Mouse (Mus musculus) common myeloid progenitor, adult 5-6 weeks (primary cell): ENCODE measurements around the gene Cep135. TPM values are rescaled to one million over a fixed set of nuclear protein-coding genes. Genes with fewer than 3 reads are reported as not detected.

Source experiments
- ATAC-seq: replicated peaks from 2 replicates; pipeline ENCODE4 v1.8.0; 2016; ENCODE audit warnings: low read depth, mild to moderate bottlenecking, moderate TSS enrichment, inconsistent platforms; ENCODE audit not compliant: poor library complexity, severe bottlenecking
- total RNA-seq: library from RNA; stranded (forward); fragments of 200-1000, 187-1606 nt; gene quantifications from 2 replicates; pipeline ENCODE4 v1.2.3, GENCODE M21; 2017

Cep135 gene
- total RNA-seq, 1 experiment from 2014 or later: 21.8 TPM

DNA sequence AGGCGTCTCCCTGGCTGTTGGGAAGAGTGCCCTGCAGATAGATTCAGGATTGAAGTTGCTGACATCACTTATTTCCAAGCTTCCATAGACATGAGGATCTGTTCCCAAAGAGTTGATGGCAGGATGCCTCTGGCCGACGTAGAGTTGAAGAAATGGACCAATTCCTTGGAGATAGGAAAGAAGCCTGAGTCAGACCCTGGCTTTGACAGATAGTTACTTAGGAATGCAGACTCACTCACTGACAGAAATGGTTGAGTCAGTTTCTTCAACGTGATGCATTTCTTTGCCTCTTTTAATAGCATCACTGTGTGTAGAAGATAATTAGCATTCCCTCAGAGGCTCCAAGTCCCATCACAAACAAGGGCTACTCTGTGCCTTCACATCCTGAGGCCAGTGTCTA, 53.6 kb downstream of the Cep135 start:
- no peak for ATAC-seq

- ATAC-seq: no peak
These were observed 55.7 kb downstream of the Cep135 start for GRCm38 (mm10) chr5:76644234-76644633.

DNA sequence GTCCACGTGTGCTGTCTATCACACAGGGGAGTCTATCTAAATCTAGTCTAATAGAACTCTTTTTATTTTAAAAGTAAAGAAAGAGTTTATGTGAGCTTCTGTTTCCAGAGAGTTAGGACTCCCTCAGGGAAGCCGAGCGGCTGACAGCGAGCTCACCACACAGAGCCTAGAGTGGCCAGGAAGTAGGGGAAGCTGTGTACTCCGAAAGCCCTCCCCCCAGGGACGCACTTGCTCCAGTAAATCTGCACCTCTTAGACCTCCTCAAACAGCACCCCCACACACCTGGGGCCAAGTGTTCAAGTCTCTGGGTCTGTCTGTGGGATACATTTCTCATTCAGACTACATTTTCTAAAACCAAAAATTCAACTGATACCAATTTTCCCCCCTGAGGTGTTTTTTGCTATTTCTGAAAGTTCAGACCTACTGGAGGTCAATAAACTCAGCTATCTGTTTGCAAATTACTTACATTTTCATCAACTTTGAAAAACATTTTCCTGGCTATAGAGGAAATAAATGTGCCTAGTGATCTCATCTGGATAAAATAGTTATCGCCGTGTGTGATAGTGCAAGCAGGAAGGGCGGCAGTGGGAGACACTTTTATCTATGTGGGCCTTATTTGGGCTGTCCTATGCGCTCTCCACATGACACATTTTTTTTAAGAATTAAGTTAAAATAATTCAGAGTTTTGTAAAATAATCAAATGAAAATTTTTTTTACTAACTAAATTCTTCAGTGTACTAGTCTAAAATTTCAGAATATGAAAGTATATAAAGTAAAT, 56.8 kb downstream of the Cep135 start:
- no peak for ATAC-seq

- ATAC-seq: no peak
These were observed 61.4 kb downstream of the Cep135 start for GRCm38 (mm10) chr5:76649897-76650296.

DNA sequence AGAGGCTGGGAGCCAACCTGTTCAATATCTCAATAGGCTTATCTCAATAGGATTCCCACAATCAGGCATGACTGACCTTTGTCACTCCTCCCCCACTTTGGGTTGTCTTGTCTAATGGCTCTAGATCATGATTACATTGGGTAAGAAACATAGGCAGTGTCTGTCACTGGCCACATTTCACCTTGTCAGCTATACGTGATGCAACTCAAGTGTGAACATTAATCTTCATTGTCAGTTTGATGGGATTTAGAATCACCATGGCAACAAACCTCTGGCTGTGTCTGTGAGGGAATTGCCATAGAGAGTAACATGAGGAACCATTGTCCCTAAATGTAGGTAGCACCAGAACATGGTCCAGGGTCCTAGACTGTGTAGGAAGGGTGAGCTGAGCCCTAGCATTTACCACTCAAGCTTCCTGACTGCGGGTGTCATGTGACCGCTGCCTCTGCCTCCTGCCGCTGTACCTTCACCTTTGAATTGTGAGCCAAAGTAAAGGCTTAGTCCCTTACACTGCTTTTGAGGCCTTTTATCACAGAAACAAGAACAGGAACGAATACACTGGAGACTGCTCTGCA, 62.7 kb downstream of the Cep135 start:
- no peak for ATAC-seq

- ATAC-seq: no peak
These were observed 67.7 kb downstream of the Cep135 start, which contains the start of gene C530008M17Rik for GRCm38 (mm10) chr5:76656212-76656611. C530008M17Rik (plus strand) TSS chr5:76656512.

- peak; percentile 42 for ATAC-seq
These were observed 69.0 kb downstream of the Cep135 start for GRCm38 (mm10) chr5:76657245-76658083.

GRCm38 (mm10) chr5:76658084-76658934, 69.8 kb downstream of the Cep135 start:
- ATAC-seq: peak; percentile 74

- ATAC-seq: no peak
These were observed 71.6 kb downstream of the Cep135 start for GRCm38 (mm10) chr5:76659958-76660635.

- no peak for ATAC-seq
These were observed 72.8 kb downstream of the Cep135 start for GRCm38 (mm10) chr5:76661310-76661709.

DNA sequence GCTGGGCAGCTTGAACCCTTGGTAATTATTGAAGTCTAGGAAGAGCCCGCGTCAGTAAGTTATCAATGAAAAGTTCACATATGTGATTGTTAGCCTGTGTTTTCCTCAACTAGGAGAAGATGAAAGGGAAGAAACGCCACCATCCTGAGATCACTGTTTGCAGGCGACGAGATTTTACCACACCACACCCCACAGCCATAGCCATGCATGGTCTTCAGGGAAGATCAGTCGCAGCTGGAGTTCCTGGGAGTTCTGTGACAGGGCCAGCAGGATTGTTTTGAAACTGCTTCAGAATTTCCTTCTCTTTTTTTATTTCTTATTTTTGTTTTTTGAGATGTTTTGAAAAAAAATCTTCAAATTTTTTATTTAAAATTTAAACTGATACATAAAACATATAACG, 76.4 kb downstream of the Cep135 start:
- ATAC-seq: no peak

- no peak for ATAC-seq
These were observed 76.9 kb downstream of the Cep135 start for GRCm38 (mm10) chr5:76665421-76665820.

- no peak for ATAC-seq
These were observed 77.7 kb downstream of the Cep135 start for GRCm38 (mm10) chr5:76666026-76666756.

DNA sequence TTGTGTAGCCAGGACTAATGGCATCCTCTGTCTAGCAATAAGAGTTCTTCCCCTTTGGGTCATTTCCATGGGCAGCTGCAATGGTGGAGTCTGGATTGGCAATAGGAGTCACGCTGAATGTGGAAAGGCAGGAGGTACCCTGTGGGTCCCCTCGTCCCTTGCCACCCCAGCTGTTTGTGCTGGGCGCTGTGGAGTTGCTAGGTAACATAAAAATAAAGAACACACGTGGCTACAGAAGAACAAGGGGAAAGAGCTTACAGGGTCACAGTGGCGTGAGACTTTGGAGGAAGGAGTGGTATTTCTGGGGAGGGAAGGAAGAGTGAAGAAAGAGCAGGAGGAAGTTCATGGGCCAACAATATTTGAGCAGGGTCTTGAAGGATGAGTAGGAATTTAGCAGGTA, 79.6 kb downstream of the Cep135 start:
- 0 out of 2 replicates have a peak, but pooled peaks have one; percentile 29 for ATAC-seq

DNA sequence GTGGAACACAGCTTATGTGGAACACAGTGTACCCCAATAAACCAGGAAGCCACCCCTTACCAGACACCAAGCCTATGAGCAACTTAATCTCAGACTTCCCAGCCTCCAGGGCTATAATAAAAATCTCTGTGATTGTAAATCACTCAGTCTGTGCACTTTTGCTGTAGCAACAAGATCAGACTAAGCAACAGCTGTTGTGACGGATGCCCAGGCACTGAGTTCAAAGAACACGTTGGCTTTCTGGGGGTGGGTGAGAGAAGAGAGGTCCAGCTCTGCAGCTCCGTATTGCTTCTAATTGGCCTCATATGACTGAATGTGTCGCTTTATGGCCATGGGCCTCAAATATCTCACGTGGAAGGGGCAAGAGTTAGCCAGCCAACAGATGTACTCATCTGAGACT, 80.0 kb downstream of the Cep135 start:
- ATAC-seq: no peak

DNA sequence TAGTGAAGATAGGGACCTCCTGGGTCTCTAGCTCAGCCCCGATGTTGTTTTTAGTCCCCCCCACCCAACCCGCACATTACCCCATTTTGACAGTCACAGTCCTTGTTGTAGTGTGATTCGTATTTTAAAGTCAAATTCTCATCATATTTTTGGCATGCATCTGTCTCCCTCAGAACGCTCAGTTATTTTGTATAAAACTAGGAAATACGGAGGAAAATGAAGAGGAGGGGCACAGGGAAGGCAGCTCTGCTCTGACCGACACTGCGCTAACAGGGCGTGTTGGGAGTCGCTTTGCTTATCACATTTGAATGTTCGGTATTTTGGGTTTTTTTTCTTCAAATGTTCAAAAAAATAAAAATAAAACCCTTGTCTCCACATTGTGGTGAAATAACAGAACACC, 81.7 kb downstream of the Cep135 start:
- no peak for ATAC-seq

DNA sequence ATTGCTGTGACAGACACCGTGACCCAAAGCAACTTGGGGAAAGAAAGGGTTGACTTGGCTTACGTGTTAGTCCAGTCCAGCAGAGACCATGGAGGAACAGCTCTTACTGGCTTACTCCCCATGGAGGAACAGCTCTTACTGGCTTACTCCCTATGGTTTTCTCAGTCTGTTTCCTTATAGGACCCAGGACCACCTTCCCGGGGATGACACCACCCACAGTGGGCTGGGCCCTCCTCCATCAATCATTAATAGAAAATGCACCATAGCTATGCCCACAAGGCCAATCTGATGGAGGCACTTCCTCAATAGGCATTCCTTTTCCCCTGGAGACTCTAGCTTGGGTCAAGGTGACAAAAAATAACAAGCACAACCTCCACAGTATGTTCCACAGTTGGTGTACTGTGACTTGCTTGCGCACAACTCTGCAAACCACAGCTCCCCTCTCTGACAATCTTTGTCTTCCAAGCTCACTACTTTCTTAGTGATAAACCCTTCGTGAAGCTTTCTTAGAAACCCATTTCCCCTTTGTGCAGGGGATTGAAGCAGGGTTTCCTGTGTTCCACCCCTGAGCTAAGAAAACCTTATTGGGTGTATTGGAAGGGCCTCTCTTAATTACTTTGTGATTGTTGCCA, 85.6 kb downstream of the Cep135 start:
- ATAC-seq: no peak

- ATAC-seq: peak; percentile 92
These were observed 86.9 kb downstream of the Cep135 start for GRCm38 (mm10) chr5:76675369-76675768.
